Mouse (Mus musculus): ENCODE measurements at regions not wholly inside any gene's neighbourhood (a gene's known extent, or its start where the extent isn't known, plus 50 kb on each side); places are given as distances from the start of the nearest gene placed in this dataset.

DNA sequence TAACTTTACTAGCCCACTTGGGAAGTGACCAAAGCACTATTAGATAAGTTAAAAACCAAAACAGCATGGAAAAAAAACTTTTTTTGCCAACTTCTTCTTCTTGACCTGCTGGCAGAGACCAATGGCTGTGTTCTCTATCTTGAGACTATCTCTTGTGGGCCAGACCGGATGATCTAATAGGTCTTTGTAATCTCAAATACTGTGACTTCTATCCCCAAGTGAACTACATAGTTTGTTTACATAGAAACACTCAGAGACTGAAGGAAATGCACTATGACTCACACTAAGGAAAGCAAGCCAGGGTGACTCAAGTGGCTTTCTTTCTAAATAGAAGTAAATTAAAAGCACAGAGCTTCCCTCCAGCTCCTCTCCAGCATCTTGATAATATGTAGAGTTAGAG is 384.3 kb upstream of the Ubash3b start:
- no peak for TF ChIP-seq CTCF (IDR thresholded peaks at IDR 0.05; ENCODE audit: insufficient read depth, low read depth, low read length)
- TF ChIP-seq POLR2A (IDR thresholded peaks at IDR 0.05; ENCODE audit: insufficient read depth, low read depth, low read length) = no peak
